Mouse (Mus musculus): ENCODE measurements at regions not wholly inside any gene's neighbourhood (a gene's known extent, or its start where the extent isn't known, plus 50 kb on each side); places are given as distances from the start of the nearest gene placed in this dataset.

DNA sequence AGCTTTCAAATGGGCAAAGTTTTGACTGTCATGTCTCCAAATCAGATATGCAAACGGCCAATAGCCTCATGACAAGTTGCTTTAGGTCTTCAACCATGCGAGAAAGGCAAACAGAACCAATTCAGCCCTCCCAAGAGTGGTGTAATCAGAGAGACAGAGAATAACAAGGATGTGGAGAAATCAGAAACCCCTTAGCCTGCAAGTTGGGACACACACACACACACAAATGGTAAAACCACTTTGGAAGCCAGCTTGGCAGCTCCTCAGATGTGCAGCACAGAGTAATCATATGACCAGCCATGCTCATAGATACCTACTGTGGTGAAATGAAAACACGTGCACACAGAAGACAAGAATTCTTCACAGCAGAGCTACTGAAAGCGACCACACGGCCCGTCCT is 66.5 kb upstream of the Irx6 start:
- ATAC-seq (ENCODE audit: low FRiP score) = no peak
- Histone ChIP-seq H3K4me2 (ENCODE audit: low read depth, low read length, poor library complexity, severe bottlenecking) (no peak overlapping the region), H3K4me1 (ENCODE audit: insufficient read depth, low read length) (no peaks in the 10 kb centered on the region), H3K4me3 (ENCODE audit: low read depth, low read length) (no peak overlapping the region), H3K36me3 (ENCODE audit: insufficient read depth, low read length) (no peaks in the 10 kb centered on the region), H3K27ac (ENCODE audit: low read depth, low read length) (no peak overlapping the region), H3K27me3 (ENCODE audit: insufficient read depth, low read length) (no peaks in the 10 kb centered on the region), H3K9me3 (ENCODE audit: low read length) (no peaks in the 10 kb centered on the region), H3K9ac (replicated peaks; ENCODE audit: low read length, poor library complexity, severe bottlenecking) (no peak overlapping the region)
- no peak for DNase-seq (ENCODE audit: low spot score)
- WGBS = 86% methylated on average over 6 of the region's 6 CpGs
- no peak for TF ChIP-seq CTCF (IDR thresholded peaks at IDR 0.05)

DNA sequence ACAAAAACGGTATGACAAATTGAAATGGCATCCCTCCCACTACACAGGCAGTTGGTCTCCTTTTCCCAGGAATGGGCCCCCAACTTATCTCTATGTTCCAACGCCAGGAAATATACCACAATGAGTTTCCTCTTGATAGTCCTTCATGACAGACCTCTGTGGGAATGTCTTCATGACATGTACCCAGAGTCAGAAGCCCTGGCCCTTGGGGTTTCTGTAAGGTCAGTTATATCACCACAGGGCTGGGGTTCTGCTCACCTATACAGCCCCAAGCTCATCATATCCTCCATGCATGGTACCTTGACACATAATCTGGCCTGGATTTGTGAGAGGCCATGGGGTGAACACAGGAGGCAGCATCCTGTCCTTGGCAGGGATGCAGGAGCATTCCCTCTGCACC is 64.2 kb upstream of the Irx6 start:
- Histone ChIP-seq H3K4me2 (ENCODE audit: low read depth, low read length, poor library complexity, severe bottlenecking) (no peak overlapping the region), H3K36me3 (ENCODE audit: insufficient read depth, low read length) (no peaks in the 10 kb centered on the region), H3K9ac (replicated peaks; ENCODE audit: low read length, poor library complexity, severe bottlenecking) (no peak overlapping the region), H3K9me3 (ENCODE audit: low read length) (no peaks in the 10 kb centered on the region), H3K27me3 (ENCODE audit: insufficient read depth, low read length) (no peaks in the 10 kb centered on the region), H3K4me3 (ENCODE audit: low read depth, low read length) (no peak overlapping the region), H3K4me1 (ENCODE audit: insufficient read depth, low read length) (no peaks in the 10 kb centered on the region), H3K27ac (ENCODE audit: low read depth, low read length) (no peak overlapping the region)
- ATAC-seq (ENCODE audit: low FRiP score) = no peak
- 78% methylated on average over 2 of the region's 2 CpGs for WGBS
- no peak for TF ChIP-seq CTCF (IDR thresholded peaks at IDR 0.05)
- DNase-seq (ENCODE audit: low spot score) = no peak

DNA sequence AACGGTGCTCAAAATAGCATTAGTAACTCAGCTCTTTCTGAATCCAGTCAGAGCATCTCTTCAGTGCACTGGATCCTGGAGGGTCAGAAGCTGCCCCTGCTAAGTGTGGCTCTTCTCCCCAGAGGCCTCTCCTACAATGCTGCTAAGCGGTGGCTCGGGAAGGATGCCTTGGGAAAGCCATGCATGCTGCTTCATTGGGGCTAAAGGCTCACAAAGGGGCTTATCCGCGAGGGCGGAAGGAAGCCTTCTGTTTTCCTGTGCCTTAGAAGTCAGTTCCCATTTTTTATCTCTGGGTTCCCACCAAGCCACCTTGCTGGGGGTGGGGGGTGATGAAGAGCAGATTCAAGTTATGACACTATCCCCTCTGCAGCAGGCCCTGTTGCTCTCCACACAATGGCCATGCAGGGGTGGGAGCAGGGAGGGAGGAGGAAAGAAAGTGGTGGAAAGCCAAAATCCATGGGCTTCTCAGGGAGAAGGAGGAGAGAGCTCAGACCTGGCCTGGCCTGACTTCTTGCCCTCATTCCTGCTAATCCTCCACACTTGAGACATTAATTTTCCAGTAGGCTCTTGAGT is 63.5 kb upstream of the Irx6 start:
- Histone ChIP-seq H3K36me3 (ENCODE audit: insufficient read depth, low read length) (no peaks in the 10 kb centered on the region), H3K4me3 (ENCODE audit: low read depth, low read length) (no peak overlapping the region), H3K4me1 (ENCODE audit: insufficient read depth, low read length) (no peaks in the 10 kb centered on the region), H3K9me3 (ENCODE audit: low read length) (no peaks in the 10 kb centered on the region), H3K4me2 (ENCODE audit: low read depth, low read length, poor library complexity, severe bottlenecking) (no peak overlapping the region), H3K27ac (ENCODE audit: low read depth, low read length) (no peak overlapping the region), H3K27me3 (ENCODE audit: insufficient read depth, low read length) (no peaks in the 10 kb centered on the region), H3K9ac (replicated peaks; ENCODE audit: low read length, poor library complexity, severe bottlenecking) (no peak overlapping the region)
- no peak for DNase-seq (ENCODE audit: low spot score)
- no peak for ATAC-seq (ENCODE audit: low FRiP score)
- no peak for TF ChIP-seq CTCF (IDR thresholded peaks at IDR 0.05)
- 36% methylated on average over 6 of the region's 6 CpGs for WGBS

DNA sequence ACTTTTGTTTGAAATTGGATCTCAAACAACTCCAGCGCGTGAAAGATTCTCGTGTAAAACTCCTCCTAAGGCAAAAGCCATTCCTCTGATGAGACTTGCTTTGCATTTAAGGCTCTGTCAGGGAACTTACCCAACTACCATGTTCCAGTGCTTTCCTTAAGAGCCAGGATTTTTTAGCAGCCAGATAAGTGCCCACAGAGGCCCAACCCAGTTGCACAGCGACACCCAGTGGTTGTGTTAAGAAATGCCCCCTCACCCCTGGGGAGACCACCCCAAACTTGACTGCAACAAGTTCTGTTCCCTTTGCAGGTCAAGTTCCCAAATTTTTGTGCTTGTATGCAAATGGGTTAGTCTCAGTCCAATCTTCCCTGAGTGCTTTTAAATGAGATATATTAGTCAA is 60.6 kb upstream of the Irx6 start:
- Histone ChIP-seq H3K4me2 (ENCODE audit: low read depth, low read length, poor library complexity, severe bottlenecking) (no peak overlapping the region), H3K9ac (replicated peaks; ENCODE audit: low read length, poor library complexity, severe bottlenecking) (no peak overlapping the region), H3K4me3 (ENCODE audit: low read depth, low read length) (no peak overlapping the region), H3K27me3 (ENCODE audit: insufficient read depth, low read length) (no peaks in the 10 kb centered on the region), H3K4me1 (ENCODE audit: insufficient read depth, low read length) (no peaks in the 10 kb centered on the region), H3K9me3 (ENCODE audit: low read length) (no peaks in the 10 kb centered on the region), H3K36me3 (ENCODE audit: insufficient read depth, low read length) (no peaks in the 10 kb centered on the region), H3K27ac (ENCODE audit: low read depth, low read length) (no peak overlapping the region)
- WGBS = 46% methylated on average over 4 of the region's 4 CpGs
- DNase-seq (ENCODE audit: low spot score) (no peak), ATAC-seq (ENCODE audit: low FRiP score) (no peak)
- peak; percentile 51 for TF ChIP-seq CTCF (IDR thresholded peaks at IDR 0.05)

DNA sequence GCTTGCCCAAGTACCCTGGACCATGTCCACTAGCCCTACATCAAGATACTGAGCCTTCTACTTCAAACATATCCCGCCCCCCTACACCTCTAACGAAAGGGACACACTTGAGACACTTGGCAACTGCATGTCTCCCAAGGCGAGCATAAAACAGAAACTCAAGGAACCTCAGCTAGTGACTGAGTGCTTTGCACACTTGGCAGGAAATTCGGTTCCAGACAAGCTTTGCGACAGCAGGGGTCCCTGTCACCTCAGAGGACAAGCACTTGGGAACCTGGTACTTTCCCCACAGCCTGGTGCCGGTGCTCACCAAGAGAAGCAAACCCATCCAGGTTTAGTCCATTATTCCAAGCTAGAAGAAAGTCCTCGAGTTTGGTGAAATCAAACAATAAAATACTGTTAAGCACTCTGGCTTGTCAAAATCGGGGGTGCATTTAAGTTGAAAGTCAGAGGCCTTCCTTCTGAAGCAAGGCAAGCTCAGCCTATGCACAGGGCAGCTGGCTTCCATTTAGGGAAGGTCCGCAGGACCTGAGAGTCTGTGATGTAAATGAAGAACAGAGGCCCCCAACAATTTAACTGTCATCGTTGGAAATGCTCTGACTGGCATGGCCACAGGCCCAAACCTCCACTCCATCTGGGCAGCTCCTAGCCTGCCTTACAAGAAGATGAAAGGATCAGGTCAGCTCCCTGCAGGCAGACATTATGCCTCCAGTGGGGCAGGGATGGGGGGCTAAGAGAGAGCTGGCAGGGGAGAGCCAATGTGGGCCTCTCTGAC is 57.6 kb upstream of the Irx6 start:
- no peaks in the 10 kb centered on the region for H3K4me1 ChIP-seq (ENCODE audit: insufficient read depth, low read length)
- DNase-seq (ENCODE audit: low spot score) (no peak), ATAC-seq (ENCODE audit: low FRiP score) (no peak)
- H3K9ac ChIP-seq (replicated peaks; ENCODE audit: low read length, poor library complexity, severe bottlenecking) = no peak overlapping the region
- 67% methylated on average over 10 of the region's 10 CpGs for WGBS
- H3K27ac ChIP-seq (ENCODE audit: low read depth, low read length) = no peak overlapping the region
- no peaks in the 10 kb centered on the region for H3K9me3 ChIP-seq (ENCODE audit: low read length)
- H3K27me3 ChIP-seq (ENCODE audit: insufficient read depth, low read length) = no peaks in the 10 kb centered on the region
- no peak for TF ChIP-seq CTCF (IDR thresholded peaks at IDR 0.05)
- H3K36me3 ChIP-seq (ENCODE audit: insufficient read depth, low read length) = no peaks in the 10 kb centered on the region
- no peak overlapping the region for H3K4me3 ChIP-seq (ENCODE audit: low read depth, low read length)
- H3K4me2 ChIP-seq (ENCODE audit: low read depth, low read length, poor library complexity, severe bottlenecking) = no peak overlapping the region

DNA sequence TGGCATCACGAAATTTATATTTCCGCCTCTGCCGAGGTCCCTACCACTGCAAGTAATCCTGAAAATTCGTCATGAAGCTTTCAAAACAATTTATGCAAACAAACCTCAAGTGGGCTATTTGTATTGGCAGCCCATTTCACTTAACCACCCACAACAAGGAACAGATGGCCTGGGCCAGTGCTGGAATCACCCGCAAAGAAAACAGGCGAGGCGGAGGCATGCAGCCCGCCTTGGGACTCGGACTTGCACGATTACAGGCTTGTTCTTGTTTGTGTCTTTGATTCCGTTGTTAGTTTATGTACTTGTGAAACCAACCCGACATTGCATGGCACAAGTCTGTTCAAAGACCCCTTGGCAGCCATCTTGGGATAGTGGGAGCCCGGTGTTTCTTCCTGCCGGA is 55.8 kb upstream of the Irx6 start:
- TF ChIP-seq CTCF (IDR thresholded peaks at IDR 0.05) = no peak
- DNase-seq (ENCODE audit: low spot score) (no peak), ATAC-seq (ENCODE audit: low FRiP score) (no peak)
- H3K9me3 ChIP-seq (ENCODE audit: low read length) = no peaks in the 10 kb centered on the region
- 84% methylated on average over 14 of the region's 14 CpGs for WGBS
- no peak overlapping the region for H3K9ac ChIP-seq (replicated peaks; ENCODE audit: low read length, poor library complexity, severe bottlenecking)
- no peaks in the 10 kb centered on the region for H3K36me3 ChIP-seq (ENCODE audit: insufficient read depth, low read length)
- no peak overlapping the region for H3K4me3 ChIP-seq (ENCODE audit: low read depth, low read length)
- no peaks in the 10 kb centered on the region for H3K27me3 ChIP-seq (ENCODE audit: insufficient read depth, low read length)
- H3K4me2 ChIP-seq (ENCODE audit: low read depth, low read length, poor library complexity, severe bottlenecking) = no peak overlapping the region
- H3K27ac ChIP-seq (ENCODE audit: low read depth, low read length) = no peak overlapping the region
- H3K4me1 ChIP-seq (ENCODE audit: insufficient read depth, low read length) = no peaks in the 10 kb centered on the region
